Mouse (Mus musculus) cerebellum, adult (tissue): Measurements from ENCODE around the gene Unc80.
"Not testable (repeated sequence)": the region's sequence is repeated elsewhere in the genome, so short reads cannot be mapped to it uniquely, and the experiment has no call there.

Source experiments
- ATAC-seq: cut with Nextera tagmentation; 2 replicates; pipeline ENCODE4 v1.9.2; 2017; ENCODE audit warnings: mild to moderate bottlenecking, moderate library complexity, mixed read lengths; ENCODE audit not compliant: insufficient number of reproducible peaks, low FRiP score, low TSS enrichment

The Unc80 gene

DNA sequence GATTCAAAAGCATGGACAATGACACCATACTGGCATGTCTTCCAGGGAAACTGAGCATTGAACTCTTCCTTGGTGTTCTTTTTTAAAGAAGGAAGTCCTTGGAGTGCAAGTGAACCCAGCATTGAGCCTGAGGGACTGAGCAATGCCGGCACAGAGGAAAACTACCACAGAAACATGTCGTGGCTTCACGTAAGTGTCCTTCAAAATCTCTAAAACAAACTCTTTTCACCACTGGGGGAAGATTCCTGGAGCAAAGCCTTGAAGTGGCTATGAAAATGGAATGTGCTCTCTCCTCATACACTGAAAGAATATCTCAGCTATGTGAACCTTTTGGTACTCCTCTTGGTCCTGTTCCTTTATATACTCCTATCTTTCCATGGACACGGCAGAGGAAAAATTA lies 140.1 kb downstream of the Unc80 start:
- ATAC-seq, result no peak

DNA sequence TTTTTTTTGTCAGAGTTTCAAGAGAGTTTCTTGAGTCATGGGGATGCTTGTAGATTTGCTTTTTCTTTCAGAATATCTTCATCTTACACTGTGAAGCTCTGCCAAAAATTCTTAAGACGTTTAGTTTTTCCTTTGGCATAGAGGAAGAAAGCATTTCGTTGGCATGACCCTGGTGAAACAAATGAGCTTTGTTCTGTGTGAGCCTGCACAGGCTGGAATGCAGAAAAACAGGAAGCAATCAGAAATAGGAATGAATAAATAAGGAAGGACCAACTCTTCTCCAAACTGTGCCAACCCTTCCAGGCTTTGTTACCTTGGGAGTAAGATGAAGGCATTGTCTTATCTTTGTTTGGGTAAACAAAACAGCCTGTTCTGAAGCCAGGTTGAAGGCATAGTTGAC lies 149.0 kb downstream of the Unc80 start:
- ATAC-seq, result no peak

DNA sequence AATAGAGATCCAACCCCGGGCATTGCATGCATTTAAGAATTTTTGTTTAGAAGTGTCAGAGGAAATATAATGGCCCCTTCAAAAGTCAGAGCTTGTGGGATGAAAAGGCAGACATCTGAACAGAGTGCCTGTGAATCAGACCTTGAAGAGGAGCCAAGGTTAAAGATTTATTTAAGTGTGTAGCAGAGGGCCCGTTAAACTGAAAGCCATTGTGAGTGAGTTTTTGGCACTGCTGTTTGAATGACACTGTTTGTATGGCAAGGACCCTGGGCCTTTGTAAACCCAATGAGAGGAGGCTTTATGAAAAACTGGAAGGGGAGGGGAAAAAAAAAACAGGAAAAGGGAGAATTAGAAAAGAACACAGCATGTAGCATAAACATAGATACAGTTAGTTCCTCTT lies 170.0 kb downstream of the Unc80 start:
- ATAC-seq, result no peak

DNA sequence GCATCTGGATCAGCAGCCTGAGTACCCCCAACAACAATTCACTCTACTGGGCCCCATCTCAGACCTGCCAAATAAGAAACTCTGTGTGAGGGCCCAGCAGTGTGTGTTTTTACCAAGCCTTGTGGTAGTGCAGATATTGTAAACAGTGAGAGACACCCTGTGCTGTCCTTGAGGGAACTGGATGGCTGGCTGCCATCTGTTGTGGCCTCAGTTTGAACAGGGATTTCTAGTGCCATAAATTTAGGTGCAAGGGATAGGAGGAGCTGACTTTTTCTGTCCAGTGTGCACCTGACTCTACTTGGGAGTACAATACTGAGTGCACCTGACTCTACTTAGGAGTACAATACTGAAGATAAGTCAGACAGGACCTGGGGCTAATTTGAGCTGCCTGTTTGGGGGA lies 178.7 kb downstream of the Unc80 start:
- ATAC-seq, result peak; percentile 45; the same call in 1 of the 2 replicates

DNA sequence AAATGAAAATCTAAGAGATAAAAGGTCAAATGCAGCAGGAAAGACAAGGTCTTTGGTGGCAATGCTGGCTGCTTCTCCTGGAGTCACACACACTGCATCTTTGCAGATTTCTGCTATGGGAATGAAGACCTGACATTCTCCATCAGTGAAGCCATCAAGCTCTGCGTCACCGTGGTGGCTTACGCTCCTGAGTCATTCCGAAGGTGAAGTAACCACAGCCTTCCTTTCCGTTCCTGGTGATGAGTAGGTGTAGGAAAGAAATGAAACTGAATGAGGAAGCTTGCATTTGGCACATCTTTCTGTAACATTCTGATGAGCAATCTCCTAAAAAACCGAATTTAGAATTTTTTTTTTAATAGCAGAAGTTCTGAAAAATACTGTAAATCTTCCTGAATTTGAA lies 181.4 kb downstream of the Unc80 start:
- no peak for ATAC-seq

DNA sequence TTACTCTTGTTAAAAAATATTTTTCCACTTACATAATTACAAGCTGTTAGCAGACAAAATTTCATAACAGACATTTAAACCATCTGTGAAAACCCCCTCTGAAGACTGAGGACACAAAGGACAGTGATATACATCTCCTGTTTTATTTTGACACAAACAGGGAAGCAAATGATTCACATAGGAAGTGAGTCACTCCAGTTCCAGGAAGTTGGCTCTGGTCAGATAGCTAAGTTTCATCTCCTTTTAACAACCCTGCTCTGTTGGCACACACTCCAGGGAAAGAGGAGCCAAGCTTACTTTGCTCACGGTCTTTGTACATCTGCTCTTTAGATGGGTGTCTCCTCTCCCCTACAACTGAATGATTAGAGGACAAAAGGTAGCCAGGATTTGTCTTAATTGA lies 181.8 kb downstream of the Unc80 start:
- ATAC-seq, result no peak

DNA sequence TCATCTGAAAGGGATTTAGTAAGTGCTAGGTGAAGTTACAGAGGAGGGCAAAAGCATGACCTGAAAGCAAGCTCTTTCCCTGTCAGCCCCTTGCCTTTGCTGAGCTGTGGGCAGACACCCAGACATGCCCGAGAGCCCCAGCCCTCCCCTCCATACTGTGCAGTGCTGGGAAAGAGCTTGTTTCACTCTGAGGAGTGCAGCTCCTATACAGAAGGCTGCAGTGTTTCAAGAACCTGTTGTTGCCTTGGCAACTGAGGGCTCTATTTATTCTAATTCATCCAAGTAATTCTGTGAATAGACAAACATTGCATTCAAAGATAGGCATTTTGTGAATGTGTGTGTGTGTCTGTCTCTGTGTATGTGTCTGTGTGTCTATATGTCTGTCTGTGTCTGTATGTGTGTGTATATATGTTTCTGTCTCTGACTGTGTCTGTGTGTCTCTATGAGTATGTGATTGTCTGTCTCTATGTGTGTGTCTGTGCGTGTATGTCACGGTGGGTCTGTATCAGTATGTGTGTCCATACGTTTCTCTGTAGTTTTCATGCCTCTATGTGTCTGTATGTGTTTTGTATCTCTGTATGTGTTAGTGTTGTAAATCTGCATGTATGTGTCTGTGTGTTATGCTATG lies 187.1 kb downstream of the Unc80 start:
- peak; percentile 56; the same call in 1 of the 2 replicates for ATAC-seq

DNA sequence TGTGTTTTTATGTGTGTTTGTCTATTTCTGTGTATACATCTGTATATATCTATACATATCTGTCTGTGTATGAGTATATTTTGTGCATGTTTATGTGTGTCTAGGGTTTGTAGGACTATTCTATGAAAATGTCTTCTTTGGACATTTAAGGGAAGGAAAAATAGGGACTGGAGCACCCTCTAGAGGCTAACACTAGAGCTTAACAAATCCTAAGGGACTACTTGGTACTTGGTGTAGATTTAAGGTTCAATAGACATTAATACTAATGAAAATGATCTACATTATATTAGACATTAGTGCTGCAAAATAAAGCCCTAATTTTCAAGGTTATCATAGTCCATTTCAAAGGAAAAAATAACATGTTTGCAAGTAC lies 187.6 kb downstream of the Unc80 start:
- 0 out of 2 replicates have a peak, but pooled peaks have one; percentile 61 for ATAC-seq

DNA sequence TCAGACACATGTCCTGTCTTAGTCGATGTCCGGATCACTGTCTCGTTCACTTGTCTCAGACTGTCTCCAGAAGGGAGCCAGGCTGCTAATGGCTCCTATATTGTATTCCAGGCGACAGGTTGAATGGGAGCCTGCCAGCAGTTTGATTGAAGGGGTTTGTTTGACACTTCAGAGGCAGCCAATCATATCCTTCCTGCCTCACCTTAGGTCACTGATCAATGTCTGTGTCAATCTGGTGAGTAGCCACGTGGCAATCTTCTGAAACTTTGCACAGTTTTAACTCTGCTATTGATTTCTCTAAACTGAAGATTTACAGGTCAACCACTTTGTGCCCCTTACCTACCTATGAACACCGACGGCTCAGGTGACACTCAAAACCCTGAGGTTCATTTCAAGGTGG lies 203.3 kb downstream of the Unc80 start:
- no peak for ATAC-seq

DNA sequence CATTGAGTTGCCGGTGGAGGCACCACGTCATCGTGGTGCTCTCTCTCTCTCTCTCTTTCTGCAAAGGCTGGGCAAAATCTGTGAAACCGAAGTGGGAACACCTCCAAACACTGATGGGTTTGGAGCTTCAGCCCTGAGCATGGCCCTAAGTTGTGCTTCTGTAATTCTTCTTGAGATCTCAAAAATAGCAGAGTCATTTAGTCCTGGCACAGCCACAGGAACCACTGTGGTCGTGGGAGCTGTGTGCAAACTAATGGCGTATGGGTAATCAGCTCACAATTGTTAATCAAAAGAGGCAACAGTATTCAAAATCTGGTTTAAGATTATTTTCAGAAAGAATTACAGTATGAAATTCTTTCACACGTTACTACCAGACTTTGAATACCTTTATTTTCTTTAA lies 204.6 kb downstream of the Unc80 start:
- no peak for ATAC-seq

DNA sequence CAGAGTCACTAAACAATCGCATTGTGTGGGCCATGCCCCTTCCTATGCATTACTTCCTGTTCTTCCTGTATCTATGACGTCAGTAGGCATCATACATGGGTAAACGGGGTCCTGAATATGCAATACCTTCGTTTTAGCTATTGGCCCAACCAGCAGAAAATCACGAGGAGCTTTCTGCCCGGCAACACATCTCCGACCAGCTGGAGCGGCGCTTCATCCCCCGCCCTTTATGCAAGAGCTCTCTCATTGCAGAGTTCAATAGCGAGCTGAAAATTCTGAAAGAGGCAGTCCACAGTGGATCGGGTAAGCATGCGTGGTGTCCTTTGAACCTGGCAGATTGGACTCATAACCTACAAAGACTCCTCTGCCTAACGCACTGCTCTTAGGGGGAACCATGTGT lies 209.8 kb downstream of the Unc80 start:
- no peak for ATAC-seq

DNA sequence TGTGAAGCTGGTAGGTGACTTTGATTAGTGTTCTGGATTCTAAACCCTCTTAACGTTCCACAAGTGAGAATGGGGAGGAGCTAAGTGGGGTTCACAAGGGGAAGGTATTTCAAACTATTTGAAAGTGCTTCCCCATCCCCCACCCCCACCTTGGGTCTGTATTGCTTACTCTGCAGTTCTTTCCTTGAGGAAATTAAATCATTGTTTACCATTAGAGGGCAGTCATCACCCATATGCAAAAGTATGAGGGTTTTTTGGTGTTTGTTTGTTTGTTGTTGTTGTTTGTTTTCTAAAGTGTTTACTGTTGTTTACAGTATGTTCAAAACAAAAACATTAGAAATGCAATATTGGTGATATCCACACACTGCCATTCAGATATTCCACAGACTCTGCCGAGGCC lies 210.5 kb downstream of the Unc80 start:
- no peak for ATAC-seq

DNA sequence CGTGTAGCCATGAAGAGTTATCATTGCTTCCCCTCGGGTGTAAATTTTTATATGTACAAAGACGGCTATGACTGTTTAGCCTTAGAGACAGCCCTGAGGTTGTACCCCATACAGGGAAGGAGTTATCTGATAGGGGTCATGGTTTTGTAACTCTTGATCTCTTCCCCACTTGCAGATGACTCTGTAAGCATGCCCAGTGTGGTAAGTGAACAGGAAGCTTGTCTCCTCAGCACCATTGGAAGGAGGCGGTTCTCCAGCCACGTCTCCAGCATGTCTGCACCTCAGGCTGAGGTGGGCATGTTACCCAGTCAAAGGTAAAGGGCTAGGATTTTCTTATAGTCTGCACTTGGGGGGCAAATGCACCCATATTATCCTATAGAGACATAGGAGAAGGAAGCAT lies 214.8 kb downstream of the Unc80 start:
- ATAC-seq, result no peak

DNA sequence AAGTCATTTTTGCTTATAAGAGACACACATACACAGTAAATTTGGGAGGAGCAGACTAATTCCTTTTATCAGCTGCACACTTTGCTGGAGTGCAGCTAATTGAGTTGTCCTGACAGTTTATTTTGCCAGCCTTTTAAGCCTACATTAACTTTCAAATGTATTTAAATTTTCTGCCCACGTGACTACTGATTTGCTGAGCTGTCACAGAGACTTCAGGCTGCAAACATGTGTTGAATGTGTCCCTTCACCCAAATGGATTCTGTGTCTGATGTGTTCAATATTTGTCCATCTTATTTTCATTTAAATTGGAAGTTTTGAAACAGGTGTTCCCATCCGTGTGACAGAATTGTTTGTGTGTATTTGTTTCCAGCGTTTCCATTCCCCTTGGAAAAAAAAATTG lies 223.6 kb downstream of the Unc80 start:
- no peak for ATAC-seq

DNA sequence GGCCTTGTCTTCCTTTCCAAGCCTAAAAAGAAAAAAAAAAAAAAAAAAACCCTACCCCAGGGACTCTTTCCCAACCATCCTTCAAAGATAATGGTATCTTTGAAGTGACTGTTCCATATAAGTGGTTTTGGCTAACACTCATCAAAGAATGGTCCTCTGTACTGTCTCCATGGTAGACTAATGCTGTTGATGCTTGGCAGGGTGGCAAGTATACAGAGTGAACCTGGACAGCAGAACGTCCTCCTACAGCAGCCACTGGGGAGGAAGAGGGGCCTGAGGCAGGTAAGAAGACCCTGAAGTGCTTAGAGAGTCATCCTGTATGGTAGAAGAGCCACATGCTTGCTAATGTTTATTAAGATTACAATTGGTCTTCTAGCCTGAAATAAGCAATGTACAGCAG lies 224.1 kb downstream of the Unc80 start:
- ATAC-seq, result no peak

DNA sequence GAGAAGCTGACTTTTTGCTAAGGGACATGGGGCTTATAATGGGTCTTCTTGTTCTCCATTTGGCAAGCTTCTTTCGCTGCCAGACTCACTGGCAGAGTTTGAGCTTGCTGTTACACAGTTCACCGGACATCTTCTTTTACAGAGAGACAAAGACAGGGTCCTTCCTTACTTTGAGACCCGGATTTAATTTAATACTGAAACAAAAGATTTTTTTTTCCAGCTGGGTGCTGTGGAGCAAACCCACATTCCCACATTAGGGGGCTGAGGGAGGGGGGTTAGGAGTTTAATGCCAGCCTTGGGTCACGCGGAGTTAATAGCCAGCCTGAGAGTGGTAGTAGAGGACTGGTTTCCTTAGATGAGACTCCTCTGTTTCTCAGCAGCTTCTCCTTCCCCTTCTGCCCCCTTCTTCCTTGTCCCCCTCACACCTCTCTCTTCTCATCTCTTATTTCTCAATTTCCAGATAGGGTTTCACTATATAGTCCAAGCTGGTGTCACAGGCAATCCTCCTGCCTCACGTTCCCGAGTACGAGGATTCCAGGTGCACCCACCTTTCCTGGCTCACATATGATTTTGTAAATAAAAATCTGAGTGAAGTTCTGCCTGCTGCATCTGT lies 224.7 kb downstream of the Unc80 start:
- ATAC-seq, result no peak; the same call in 1 of the 2 replicates

DNA sequence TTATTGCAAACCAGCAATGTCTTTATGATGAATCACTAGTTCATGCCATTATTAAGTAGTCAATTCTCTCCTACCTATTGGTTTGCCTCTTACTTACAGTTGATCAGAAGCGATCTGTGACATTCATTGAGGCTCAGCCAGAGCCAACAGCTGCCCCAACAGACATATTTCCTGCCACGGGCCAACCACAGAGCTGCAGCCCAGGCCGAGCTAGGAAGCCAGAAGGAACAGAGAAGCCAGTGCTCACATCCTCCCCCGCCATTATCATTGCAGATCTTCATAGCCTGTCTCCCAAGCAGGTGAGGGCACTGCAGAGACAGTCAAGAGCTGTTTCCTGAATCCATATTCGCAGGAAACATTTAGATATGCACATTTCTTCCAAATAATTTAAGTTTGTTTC lies 226.1 kb downstream of the Unc80 start:
- ATAC-seq, result no peak

DNA sequence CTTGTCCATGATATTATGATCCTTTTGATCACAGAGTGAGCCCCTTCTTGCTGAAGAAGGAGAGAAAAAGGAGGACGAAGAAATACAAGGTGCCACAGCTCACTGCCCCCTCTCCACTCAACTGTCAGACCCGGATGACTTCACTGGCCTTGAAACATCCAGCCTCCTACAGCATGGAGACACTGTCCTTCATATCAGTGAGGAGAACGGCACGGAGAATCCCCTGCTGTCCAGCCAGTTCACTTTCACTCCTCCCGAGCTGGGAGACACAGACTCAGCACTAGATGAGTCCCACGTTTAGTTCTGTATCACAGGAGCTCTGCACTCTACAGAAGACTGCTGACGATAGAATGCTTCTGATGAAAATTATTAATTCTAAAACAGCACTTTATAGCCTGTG lies 227.1 kb downstream of the Unc80 start:
- no peak for ATAC-seq

DNA sequence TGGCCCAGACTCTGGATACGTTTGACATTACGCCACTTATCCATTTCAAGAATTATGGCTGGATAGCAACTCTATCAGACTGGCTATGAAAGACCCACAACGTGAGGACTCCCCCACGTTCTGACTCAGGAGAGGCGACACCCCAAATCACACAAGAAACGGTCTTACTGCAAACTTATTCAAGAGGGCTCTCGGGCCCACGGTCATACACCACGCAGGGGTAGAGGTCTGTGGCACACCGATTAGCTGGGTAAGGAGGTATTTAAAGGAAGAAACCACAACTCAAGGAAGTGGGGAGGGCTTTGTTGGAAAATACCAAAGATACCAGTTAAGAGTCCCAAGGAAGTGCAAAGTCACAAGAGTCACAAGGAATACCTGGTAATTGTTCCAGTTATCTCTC lies 231.5 kb downstream of the Unc80 start:
- not testable (repeated sequence) for ATAC-seq

DNA sequence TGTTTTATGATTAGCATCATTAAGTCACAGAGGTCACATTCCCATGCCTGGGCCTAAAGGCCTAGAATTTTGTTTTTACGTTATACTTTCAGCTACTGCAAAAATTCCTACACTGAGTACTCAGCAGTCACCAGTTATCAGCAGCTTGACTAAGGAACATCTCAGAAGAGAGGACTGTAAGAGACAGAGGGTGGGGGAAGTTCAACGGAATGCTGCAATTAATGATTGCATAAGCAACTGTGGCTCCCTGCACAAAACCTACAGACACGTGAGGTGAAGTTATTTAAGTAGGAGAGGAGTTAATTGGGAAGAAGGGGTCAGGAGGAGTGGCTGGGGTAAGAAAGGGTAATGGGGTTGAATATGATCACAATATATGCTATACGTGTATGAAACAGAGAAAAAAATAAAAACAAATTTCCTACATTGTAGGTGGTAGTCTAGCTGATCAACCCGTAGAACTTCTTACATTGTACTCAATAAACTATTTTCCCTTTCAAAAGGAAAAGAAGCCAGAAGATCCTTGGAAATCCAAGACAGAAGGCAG lies 232.1 kb downstream of the Unc80 start:
- ATAC-seq, result no peak

DNA sequence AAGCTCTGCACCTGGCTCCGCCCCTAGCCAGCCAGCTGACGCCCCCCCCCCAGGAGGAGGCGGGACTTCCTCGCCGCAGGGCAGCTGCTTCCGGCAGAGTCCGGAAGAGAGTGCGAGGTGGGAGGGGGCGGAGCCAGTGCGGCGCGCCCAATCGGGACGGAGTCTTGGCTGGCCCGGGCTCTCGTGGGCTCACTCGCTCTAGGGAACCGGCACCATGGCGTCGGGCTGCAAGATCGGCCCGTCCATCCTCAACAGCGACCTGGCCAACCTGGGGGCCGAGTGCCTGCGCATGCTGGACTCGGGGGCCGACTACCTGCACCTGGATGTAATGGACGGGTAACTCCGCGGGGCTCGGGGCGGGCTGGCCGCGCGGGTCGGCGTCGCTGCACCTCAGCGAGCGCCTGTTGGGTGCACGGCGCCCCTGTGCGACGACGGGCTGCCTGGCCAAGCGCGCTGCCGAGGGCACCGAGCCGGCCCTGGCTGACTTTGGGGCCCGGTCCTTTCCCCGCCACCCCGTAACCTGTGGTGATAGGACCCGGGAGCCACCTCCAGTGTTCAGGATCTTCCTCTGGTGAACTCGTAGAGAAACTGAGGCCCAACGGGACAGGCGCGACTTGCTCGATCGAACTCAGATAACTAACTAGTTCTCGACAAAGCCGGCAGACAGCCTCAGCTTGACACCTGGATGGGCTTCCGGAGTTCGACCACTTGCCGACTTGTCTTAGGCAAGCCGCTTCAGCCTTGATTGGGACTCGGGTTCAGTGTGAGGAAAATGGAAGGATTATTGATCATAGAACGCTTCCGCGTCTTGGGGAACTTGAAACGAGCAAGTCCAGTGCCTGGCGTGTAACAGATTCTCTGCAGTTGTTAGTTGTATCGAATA lies 232.8 kb downstream of the Unc80 start, which contains the start of gene Rpe:
Gene Rpe (plus strand): TSS at position 139 of the 883 bp plus-strand sequence.
- ATAC-seq, result peak; percentile 99
